Mouse (Mus musculus) lung, postnatal 14 days (tissue): ENCODE measurements at regions not wholly inside any gene's neighbourhood (a gene's known extent, or its start where the extent isn't known, plus 50 kb on each side); places are given as distances from the start of the nearest gene placed in this dataset.

Experiments
- DNase-seq: peaks from one replicate; pipeline ENCODE4 v3.0.0; 2021

DNA sequence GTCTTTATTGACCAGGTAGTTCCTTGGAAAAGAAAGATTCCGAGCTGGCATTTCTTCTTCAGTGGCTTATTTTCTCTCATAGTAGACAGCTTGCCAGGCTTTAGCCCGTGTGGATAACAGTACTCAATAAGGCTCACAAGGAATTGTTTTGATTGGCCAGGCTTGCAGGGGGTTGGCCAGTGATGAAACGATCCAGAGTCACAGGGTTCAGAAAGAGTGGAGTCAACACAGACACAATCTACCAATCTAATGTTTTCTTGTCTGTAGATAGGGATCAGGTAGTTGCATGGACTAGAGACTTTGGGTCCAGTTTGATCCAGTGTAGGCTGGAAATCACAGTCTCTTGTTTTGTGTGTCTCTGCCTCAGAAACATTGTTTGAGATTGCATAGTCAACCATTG lies 115.8 kb upstream of the Tab2 start:
- DNase-seq, result no peak

DNA sequence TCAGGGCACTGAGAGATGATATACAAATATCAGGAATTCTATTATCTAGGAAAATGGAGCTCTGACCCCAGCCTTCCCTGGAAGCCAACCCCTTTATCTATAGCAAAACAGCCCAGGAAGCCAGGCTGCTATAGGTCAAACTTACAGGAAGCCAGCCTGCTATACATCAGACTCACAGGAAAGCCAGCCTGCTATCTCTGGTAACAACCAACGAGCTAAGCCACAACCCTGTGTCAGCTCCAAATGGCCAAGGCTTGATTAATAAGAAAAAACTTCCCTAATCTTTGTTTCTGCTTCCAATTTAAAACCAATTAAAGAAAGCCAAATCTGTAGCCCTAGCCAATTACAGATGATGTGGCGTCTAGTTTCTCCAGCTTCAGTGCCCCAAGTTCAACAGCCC lies 114.4 kb upstream of the Tab2 start:
- DNase-seq, result no peak

DNA sequence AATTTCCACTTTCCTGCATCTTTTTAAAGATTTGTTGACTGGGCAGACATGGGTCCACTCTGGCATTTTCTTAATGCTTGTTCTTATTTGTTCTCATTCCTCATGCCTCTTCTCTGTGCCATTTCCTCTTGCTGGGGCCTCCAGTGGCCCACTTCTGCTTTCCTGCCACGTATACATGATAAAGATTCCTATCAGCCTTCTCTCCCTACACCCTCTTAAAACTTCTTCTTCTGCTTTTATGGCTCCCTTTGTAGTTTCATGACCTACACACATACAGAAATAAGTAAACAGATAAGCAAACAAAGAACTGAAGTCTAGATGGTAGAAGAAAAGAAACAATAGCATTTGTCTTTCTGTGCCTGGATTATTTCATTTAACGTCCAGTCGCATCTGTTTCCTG lies 110.9 kb upstream of the Tab2 start:
- DNase-seq, result no peak

DNA sequence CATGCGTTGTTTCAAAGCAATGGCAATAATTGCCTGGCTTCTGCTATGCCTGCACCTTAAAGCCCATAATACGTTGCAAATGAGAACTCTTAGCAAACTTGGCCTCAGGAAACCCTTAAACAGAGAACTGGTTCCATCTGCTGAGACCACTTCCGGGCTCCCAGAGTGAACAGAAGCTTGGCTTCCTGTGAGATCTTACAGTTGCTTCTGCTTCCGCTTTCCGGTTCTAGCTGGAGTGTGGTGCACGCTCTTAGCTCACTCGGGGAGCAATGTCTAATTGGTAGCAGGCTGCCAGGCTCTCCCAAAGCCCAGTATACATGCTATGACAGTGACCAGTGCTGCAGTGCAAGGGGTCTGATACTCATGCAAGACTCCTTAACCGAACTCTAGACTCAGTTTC lies 109.7 kb upstream of the Tab2 start:
- no peak for DNase-seq

DNA sequence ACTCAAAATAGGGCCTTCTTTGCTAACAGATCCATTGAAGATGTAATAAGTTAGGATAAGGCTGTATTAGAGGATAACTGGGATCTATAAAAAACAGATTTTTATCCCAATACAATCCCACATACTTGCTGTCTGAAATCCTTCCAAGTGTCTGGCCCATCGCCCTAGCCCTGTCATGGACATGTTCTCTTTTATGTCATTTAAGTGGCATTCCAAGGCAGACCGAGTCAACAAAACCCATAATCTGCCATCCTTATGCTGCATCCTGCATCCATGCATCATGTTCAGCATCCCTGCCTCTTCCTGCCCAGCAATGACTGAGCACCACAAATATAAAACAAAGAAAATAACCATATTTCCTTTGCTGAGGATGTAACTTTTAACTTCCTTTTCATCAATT lies 108.3 kb upstream of the Tab2 start:
- DNase-seq, result no peak

DNA sequence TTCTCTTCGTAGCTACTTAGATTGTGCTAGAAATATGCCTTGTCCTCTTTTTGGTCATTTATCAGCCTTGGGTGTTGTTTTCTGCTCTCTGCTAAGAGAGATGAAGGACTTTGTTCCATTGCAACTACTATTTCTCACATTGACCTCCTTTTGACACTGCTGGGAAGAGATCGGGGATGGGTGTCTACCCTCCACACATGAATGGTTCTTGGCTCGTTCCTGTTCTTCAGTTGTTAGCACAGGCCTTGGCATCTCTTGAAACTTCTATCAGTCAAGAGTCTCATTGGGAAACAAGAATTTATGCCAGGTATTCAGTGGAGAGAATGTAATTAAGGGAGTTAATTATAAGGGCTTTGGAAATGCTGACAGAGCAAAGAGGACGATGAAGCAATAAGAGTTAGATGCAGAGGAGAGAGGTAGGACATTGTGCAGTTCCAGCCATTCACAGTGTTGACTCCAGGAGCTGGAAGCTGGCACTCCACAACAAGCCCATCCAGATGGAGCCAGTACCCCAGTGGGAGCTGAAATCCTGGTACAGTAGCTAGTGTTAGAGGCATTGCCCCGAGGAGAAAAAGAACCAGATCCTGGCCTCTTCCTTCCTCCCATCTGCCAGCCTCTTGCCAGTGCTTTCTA lies 107.5 kb upstream of the Tab2 start:
- no peak for DNase-seq

DNA sequence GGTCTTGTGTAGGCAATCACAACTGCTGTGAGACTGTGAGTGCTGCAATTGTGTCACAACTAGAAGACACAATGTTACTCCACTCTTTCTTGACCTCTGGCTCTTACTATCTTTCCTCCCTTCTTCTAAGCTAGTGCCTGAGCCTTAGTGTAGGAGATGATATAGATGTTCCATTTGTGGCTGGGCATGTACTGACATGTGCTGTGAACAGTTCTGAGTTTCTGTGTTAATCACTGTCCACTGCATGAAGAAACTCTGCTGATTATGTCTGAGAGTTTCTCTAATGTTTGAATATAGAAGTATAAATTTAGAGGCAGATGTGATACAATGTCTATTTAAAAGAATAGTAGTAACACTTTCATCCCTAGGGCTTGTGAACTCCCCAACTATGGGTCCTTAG lies 105.0 kb upstream of the Tab2 start:
- no peak for DNase-seq

DNA sequence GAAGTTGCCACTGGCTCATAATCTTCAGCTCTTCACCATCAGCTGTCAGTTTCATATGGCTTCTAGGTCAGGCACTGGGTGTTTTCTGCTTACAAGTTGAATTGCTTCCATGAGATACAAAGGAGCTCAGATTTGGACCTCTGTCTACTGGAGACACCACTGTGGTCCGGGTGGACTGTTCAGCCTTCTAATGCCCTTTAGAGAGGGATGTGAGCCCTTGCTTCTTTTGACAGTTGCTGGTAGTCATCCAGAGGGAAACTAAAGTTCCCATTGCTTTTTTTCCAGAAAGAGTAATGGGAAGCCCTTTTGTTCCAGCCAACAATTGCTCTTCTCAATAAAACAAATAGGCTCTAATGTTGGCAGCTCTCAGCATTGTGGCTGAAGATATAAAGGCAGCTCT lies 103.7 kb upstream of the Tab2 start:
- no peak for DNase-seq

DNA sequence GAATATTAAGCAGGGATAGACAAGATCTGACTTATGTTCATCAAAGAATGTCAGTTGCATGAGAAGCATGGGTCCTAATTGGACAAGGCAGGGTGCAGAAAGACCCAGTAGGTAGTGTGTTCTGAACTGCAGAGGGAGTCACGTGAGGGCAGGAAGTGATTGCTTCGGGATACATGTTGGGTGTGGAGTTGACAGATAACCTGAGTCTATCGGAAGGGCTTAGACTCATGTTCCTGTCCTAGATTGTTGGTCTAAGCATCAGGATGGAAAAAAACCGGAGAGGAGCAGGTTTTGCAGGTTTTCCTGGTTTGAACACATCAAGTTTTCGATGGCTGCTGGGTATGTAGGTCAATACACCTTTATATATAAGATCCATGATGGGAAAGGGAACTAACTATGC lies 101.8 kb upstream of the Tab2 start:
- DNase-seq, result no peak

DNA sequence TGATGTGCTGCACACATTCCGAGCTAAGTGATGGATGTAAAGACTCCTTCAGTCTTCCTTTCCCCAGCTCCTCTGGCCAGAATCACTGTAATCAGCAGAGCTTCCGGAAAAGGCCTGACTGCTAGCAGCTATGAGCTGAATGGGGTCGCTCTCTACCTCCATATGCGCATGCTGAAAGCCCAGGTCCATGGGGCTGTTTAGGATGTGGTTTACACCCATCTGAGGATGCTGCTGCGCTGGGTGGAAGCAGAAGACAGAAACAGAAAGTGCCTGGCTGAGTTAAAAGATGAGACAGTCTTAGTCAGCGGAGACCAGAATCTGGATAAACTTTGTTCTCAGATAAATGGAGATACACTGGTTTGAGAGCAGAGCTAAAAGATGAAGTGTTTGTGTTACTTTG lies 99.3 kb upstream of the Tab2 start:
- no peak for DNase-seq

DNA sequence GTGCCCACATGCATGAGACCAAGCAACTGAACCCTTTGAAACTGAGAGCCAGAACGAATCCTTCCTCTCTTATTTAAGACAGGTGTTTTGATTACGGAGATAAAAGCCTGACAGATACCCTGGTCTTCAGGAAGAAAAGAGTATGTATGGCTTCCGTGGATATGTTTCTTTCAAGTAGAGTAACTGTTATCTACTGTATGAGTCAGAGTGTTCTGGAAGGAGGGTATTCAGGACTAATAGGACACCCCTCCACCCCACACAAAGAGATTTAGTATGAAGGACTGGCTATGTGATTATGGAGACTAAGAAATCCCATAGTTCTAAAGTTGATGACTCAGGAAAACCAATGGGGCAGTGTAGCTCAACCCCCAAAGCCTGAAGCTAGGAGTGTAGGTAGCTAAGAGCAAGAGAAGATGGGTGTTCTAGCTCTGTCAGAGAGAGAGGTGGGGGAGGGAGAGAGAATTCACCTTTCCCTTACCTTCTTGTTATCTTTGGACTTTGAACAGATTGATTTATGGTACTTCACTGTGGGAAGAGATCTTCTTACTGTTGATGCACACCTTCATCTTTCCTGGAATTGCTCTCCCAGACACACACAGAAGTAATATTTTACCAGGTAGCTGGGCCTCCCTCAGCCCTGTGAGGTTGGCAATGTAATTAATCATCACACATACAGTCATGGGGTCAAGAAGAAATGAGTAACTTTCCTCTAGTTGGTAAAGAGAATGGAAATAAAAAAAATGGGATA lies 87.6 kb upstream of the Tab2 start:
- DNase-seq, result no peak

DNA sequence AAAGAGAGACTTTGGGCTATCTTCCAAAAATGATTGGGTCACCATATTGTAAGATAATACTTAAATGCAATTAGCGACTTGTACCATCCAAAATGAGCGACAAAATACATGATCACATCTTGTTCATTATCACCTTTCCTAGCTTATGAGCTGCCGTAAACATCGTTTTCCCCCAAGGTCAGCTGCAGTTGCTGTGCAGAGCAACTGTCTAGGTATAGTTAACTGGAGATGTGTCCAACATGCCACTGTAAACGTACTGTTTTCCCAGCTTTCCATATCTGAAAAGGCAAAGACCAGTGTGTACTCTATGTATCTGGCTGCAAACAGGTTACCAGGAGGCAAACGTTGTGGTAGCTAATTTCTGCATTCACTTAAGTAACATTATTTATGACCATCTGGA lies 86.3 kb upstream of the Tab2 start:
- DNase-seq, result no peak

DNA sequence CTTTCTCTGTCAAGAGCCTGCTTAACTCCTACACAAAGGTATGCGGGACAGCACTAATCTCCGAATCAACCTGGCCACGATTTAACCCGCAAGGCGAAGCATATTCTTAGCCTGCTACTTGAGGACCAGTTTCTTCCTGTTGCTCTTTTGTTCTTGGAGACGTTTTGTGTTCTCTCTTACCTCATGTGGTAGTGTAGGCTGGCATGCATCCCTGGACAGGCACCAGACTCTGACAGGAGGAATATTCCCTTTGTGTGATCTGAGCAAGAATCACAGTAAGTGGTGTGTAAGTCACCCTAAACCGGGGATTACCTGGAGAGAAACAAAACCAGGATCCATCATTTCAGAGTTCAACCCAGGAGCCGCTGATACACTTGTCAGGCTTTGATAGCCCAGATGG lies 85.8 kb upstream of the Tab2 start:
- DNase-seq, result no peak

DNA sequence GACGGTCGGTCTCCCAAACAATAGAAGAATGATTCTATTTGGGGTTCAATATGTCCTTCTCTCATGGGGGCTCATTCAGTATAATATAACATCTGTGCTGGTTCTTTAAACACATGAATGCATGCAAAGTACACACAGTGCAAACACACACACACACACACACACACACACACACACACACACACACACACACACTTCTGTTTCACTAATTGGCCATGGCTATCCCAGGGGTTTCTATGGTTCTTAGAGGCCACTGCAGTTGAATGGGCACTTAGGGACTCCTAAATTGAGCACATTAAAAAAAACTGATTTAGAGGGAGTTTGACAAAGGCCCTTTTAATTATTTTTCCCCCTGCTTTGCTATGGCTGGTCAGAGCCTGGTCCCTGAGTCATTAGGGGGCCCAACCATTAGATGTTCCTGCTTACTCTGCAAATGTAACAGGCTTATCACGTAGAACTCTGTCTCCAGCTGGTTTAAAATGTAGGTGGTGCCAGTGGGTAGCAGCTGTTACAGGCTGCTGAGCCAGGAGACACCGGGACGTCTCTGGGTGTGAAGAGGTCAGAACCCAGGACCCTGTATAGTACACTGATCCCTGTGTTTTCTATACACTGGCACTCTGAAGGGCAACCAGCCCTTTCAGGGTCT lies 82.1 kb upstream of the Tab2 start:
- no peak for DNase-seq

DNA sequence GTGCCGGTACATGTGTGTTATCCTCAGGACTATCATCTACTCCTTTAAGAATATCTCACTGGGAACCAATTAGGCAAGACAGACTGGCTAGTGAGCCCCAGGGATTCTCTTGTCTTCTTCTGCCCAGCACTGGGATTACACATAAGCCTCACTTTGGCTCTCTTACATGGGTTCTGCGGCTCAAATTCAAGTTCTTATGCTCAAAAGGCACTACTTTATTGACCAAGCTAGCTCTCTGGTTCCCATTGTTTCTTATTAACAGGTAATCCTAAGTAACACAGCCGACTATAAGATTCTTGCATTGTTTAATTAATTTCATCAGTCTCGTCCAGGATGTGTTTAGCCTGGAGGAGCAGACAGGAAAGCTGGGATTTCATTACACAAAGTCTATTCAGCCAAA lies 80.3 kb upstream of the Tab2 start:
- no peak for DNase-seq

DNA sequence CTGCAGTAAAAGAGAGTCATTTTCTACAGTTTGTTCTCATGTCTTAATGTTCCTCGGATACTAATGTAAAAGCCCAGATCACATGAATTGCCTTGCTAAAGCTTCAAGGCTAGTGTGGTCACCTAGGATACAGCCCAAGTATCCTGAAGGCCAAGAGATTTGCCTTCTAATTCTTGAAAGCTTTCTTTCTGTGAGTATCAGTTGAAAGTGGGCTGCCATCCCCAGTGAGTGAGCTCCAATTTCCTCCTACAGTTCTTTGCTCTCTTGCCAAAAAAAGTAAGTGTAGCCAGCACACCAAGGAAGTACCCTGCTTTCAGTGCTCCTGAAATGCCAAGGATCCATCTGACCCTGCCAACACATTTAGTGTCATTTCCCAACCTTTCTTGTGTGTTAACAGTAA lies 79.3 kb upstream of the Tab2 start:
- DNase-seq, result no peak

DNA sequence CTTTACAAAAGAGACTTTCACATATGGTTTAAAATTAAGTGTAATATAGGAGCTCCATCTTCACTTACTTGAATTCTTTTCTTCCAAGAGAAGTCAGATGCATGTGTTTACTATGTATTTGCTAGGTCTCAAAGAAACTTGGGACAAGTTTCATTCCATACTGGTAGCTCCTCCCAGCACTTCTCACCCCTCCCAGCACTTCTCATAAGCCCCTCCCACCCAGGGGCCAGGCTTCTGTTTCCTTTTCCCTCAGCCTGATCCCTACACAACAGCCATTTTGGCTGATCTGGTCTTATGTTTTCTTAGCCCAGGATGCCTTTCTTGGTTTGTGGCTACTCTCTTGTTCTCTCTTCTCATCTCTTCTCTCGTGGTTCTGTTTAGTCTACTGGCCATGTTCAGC lies 76.2 kb upstream of the Tab2 start:
- no peak for DNase-seq

DNA sequence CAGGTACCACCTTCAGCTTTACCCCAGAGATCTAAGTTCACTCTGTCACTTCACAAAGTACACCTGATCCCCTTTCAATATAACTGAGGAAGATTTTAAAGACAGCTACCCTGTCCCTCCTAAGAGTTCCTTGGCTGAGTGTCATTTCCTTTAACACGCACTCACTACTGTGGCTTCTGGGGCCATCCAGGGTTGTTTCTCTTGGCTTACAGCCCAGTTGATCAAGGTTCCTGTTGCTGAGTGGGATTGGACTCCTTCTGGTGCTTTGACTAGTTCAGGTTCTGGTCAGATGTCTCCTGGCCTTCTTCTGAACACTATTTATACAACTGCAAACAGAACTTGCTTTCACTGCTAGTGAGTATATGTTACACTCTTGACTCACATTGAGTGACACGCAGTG lies 72.8 kb upstream of the Tab2 start:
- DNase-seq, result no peak

DNA sequence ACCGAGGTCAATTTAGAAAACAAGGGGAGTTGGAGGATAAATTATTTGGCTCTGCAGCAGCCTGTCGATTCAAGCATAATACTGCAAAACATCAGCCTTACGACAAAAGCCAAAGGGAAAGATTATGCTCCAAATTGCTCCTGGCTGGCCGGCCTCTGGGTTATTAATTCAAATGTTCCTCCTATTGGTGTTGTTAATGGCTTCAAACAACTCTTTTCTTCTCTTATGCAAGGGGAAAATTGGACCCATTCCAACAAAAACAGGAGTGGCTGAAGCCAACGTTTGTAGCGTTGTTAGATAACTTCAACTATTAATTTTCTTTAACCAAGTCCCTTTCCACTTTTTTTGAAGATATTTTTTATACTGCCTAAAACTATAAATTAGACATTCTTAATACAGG lies 71.0 kb upstream of the Tab2 start:
- DNase-seq, result no peak

DNA sequence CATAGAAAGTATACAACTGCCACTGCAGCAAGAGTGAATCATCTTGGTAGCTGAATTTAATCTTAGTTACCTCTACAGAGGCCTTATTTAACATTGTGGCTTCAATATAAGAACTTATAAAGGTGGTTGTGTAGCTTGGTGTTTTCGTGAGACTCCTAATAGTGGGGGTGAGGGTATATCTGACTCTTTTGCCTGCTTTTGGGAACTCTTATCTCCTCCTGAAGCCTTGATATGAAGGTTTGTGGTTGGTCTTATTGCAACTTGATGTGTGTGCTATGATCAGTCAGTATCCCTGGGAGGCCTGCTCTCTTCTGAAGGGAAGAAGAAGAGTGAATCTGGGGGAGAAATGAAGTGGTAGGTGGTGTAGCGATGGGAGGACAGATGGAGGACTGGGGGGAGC lies 67.7 kb upstream of the Tab2 start:
- DNase-seq, result no peak

DNA sequence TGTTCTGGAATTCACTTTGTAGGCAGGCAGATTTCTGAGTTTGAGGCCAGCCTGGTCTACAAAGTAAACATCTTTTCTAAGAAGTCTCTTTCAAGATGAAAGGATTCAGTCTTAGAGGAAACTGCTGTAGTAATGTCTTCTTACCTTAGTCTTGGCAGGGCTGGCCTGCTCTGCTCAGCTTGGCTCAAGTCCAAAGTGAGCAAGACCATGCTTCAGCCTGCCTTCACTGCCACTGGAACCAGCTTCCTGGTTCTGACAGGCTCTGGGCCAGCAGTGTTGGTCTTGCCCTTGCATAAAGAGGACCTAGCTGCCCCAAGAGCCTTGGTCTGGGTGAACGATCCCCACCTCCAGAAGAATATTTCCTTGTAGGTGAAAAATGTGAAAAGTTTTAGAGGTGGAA lies 65.9 kb upstream of the Tab2 start:
- DNase-seq, result no peak

DNA sequence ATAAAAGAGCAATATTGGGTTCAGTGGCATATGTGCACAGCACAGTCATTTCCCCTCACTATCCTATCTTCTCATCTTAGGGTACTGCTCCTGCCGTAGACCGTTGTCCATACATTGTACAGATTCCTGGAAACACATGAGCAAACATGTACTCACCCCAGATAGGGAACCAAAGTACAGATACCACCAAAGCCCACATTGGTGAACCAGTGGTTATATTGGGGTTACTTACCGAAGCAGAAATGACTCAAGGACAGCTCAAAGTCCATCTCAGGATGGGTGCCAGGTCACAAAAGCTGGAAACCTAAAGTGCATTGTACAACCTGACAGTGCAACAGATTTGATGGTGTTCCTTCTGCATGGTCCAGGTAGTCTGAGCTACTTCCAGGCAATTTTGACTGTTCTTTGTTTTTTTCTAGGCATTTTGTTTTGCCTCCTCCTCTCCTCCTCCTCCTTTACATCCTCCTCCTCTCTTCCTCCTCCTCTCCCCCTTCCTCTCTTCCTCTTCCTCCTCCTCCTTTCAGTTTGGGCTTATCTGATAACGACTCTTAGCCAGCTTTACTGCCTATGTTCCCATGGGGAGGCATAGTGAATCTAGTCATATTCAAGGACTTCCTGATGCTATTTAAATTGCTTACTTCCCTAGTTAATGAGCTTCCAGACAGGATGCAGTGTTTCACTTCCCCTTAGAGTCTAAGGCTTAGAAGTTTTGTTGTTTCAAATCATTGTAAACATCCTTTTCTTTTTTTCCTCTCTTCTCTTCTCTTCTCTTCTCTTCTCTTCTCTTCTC lies 65.1 kb upstream of the Tab2 start:
- no peak for DNase-seq

DNA sequence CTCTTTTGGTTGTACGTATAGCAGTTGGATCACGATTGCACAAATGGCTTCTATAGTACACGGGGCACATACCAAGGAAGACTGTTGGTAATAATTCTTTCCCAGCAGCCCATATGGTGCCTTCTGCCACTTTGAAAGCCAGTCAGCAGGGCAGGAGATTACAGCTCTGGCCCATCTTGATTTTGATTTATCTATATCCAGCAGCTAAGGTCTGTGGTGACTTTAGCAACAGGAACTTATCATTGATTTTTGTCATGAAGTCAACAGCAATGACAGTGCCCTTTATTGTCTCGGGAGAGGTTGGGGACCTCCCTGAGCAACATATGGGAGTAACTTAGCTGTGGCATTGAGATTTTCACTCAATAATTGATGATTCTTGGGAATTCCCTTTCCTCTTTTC lies 64.1 kb upstream of the Tab2 start:
- DNase-seq, result no peak
